Mouse (Mus musculus) cerebellum, adult (tissue): Measurements from ENCODE around the gene Cdpf1.

Experiments used
- ATAC-seq: cut with Nextera tagmentation; 2 replicates; pipeline ENCODE4 v1.9.2; 2017; ENCODE audit warnings: mild to moderate bottlenecking, moderate library complexity, mixed read lengths; ENCODE audit not compliant: insufficient number of reproducible peaks, low FRiP score, low TSS enrichment

The Cdpf1 gene

GRCm38 (mm10) chr15:85811535-85812277 lies at the start of gene Cdpf1:
Gene Cdpf1, minus strand, starts transcription at chr15:85811697.
- ATAC-seq = peak; percentile 87

GRCm38 (mm10) chr15:85859490-85860031 lies 48.1 kb upstream of the Cdpf1 start, which contains the start of gene Gtse1:
Gene Gtse1, plus strand, starts transcription at chr15:85859745.
- ATAC-seq = peak; percentile 100

GRCm38 (mm10) chr15:85858980-85859489 lies 47.5 kb upstream of the Cdpf1 start:
- ATAC-seq = no peak; the same call in 1 of the 2 replicates

GRCm38 (mm10) chr15:85851656-85852392 lies 40.3 kb upstream of the Cdpf1 start:
- ATAC-seq = no peak

GRCm38 (mm10) chr15:85845071-85845470 lies 33.6 kb upstream of the Cdpf1 start:
- ATAC-seq = 0 out of 2 replicates have a peak, but pooled peaks have one; percentile 26

GRCm38 (mm10) chr15:85841796-85842360 lies 30.4 kb upstream of the Cdpf1 start:
- ATAC-seq = no peak

- no peak for ATAC-seq
Observed at GRCm38 (mm10) chr15:85840983-85841382, 29.5 kb upstream of the Cdpf1 start.

- ATAC-seq = no peak
Observed at GRCm38 (mm10) chr15:85836887-85837286, 25.4 kb upstream of the Cdpf1 start.

GRCm38 (mm10) chr15:85835335-85835734 lies 23.8 kb upstream of the Cdpf1 start:
- ATAC-seq = no peak

GRCm38 (mm10) chr15:85832599-85832998 lies 21.1 kb upstream of the Cdpf1 start:
- ATAC-seq = no peak

- ATAC-seq = peak; percentile 96
Observed at GRCm38 (mm10) chr15:85831954-85832590, 20.6 kb upstream of the Cdpf1 start, which contains the start of gene Ttc38. Gene Ttc38, plus strand, starts transcription at chr15:85832306.

- ATAC-seq = no peak
Observed at GRCm38 (mm10) chr15:85829470-85829869, 18.0 kb upstream of the Cdpf1 start.

GRCm38 (mm10) chr15:85828071-85828470 lies 16.6 kb upstream of the Cdpf1 start:
- no peak for ATAC-seq

GRCm38 (mm10) chr15:85826676-85827075 lies 15.2 kb upstream of the Cdpf1 start:
- ATAC-seq = no peak

GRCm38 (mm10) chr15:85822011-85822359 lies 10.5 kb upstream of the Cdpf1 start:
- ATAC-seq = 0 out of 2 replicates have a peak, but pooled peaks have one; percentile 15

GRCm38 (mm10) chr15:85821203-85822010 lies 9.9 kb upstream of the Cdpf1 start, which contains the start of gene Pkdrej:
Gene Pkdrej, minus strand, starts transcription at chr15:85821734.
- ATAC-seq = peak; percentile 45; the same call in 1 of the 2 replicates

GRCm38 (mm10) chr15:85813428-85813827 lies 1.9 kb upstream of the Cdpf1 start:
- no peak for ATAC-seq

- peak; percentile 83 for ATAC-seq
Observed at GRCm38 (mm10) chr15:85810806-85811521, 533 bp downstream of the Cdpf1 start.

GRCm38 (mm10) chr15:85810462-85810805 lies 1.1 kb downstream of the Cdpf1 start:
- no peak for ATAC-seq
